Mouse (Mus musculus) neural tube, embryonic 11.5 days (tissue): Measurements from ENCODE around the gene Cx3cr1. TPM values are rescaled to one million over a fixed set of nuclear protein-coding genes. Genes with fewer than 3 reads are reported as not detected.
A peak's percentile ranks its signal among the peaks of the same experiment; 100 is the strongest.

ENCODE experiments used
- ATAC-seq: fragments of 200-750 bp; cut with Nextera tagmentation; 2 replicates; pipeline ENCODE4 v1.8.0; 2017; ENCODE audit warnings: moderate number of reproducible peaks, mild to moderate bottlenecking, moderate TSS enrichment, moderate library complexity; ENCODE audit not compliant: insufficient read depth, low FRiP score, low TSS enrichment
- DNase-seq: peaks from one replicate; pipeline ENCODE4 v3.0.0-alpha.2; 2015; ENCODE audit warnings: low spot score
- H3K27ac ChIP-seq: fragments of 300-500 bp; sonication (generic); 2 replicates; pipeline ENCODE4 v1.5.1; 2014; ENCODE audit warnings: low read depth, mild to moderate bottlenecking, low read length
- H3K27me3 ChIP-seq: fragments of 300-500 bp; sonication (generic); 2 replicates; pipeline ENCODE4 v1.6.1; 2014; ENCODE audit warnings: mild to moderate bottlenecking, low read length, mixed read lengths; ENCODE audit not compliant: control insufficient read depth, insufficient read depth
- H3K36me3 ChIP-seq: fragments of 300-500 bp; sonication (generic); 2 replicates; pipeline ENCODE4 v1.6.1; 2014; ENCODE audit warnings: mild to moderate bottlenecking, low read length, moderate library complexity, mixed read lengths; ENCODE audit not compliant: control insufficient read depth, insufficient read depth
- H3K4me1 ChIP-seq: fragments of 300-500 bp; sonication (generic); 2 replicates; pipeline ENCODE4 v1.6.1; 2014; ENCODE audit warnings: low read length, mixed read lengths; ENCODE audit not compliant: control insufficient read depth, insufficient read depth
- H3K4me2 ChIP-seq: fragments of 300-500 bp; sonication (generic); 2 replicates; pipeline ENCODE4 v1.6.1; 2014; ENCODE audit warnings: low read depth, mild to moderate bottlenecking, moderate library complexity
- H3K4me3 ChIP-seq: fragments of 300-500 bp; sonication (generic); 2 replicates; pipeline ENCODE4 v1.5.1; 2014; ENCODE audit warnings: low read depth, low read length
- H3K9ac ChIP-seq: fragments of 300-500 bp; sonication (generic); 2 replicates; pipeline ENCODE4 v1.6.1; 2014; ENCODE audit warnings: mild to moderate bottlenecking, low read length
- H3K9me3 ChIP-seq: fragments of 300-500 bp; sonication (generic); 2 replicates; pipeline ENCODE4 v1.6.1; 2016; ENCODE audit warnings: low read length; ENCODE audit not compliant: control insufficient read depth
- WGBS: fragments of 180-500 bp; shearing (Covaris S2); extraction: QIAGEN DNeasy Blood & Tissue Kit; methylation state at CpG from one replicate; pipeline ENCODE4 v1.1.7; 2014; 5-methylcytosine and 5-hydroxymethylcytosine counted together
- polyA plus RNA-seq: library from polyadenylated mRNA; unstranded; fragments of >200 nt; fragmentation: Nextera tagmentation; extraction: Ambion mirVana; gene quantifications from 2 replicates; pipeline ENCODE4 v1.2.1, GENCODE M21; 2014

The Cx3cr1 gene
- polyA plus RNA-seq, 1 experiment from 2014 or later, result 2.9 TPM

DNA sequence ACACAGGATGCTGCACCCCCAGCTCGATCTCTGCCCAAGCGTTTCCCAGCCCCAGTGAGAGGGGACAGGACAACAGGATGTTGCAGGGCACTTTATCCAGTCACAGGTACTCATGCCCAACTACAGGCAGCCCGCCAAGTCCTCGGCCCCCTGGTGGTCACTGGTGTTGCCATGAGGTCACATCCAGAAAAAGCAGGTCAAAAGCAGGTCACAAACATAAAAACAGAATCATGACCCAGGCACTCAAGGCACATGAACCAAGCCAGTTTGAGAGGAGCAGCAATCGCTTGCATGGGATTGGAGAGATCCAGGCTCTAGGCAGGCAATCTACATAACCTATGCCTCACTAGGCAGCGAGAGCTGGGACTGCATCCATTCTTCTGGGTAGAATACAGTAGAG, 99.5 kb downstream of the Cx3cr1 start:
- 46% methylated on average over 6 of the region's 6 CpGs for WGBS
- no peak for ATAC-seq

GRCm38 (mm10) chr9:119969811-119970210, 99.9 kb downstream of the Cx3cr1 start:
- ATAC-seq, result no peak
- no peak overlapping the region for H3K27ac ChIP-seq
- H3K27me3 ChIP-seq, result no peaks in the 10 kb centered on the region
- H3K4me1 ChIP-seq, result peaks cover 5% of the 10 kb centered on the region; the same call in 1 of the 2 replicates
- no peak overlapping the region for H3K9ac ChIP-seq
- 0 out of 2 replicates have a peak, but pooled peaks cover 2% of the 10 kb centered on the region for H3K36me3 ChIP-seq
- H3K4me3 ChIP-seq, result no peak overlapping the region
- no peak overlapping the region for H3K4me2 ChIP-seq
- no peak for DNase-seq
- WGBS, result 77% methylated on average over 7 of the region's 7 CpGs
- no peaks in the 10 kb centered on the region for H3K9me3 ChIP-seq

More for the DNA sequence above, 99.5 kb downstream of the Cx3cr1 start:
- H3K27me3 ChIP-seq, result no peaks in the 10 kb centered on the region
- H3K27ac ChIP-seq, result no peak overlapping the region
- no peak overlapping the region for H3K9ac ChIP-seq
- no peak overlapping the region for H3K4me2 ChIP-seq
- 0 out of 2 replicates have a peak, but pooled peaks cover 2% of the 10 kb centered on the region for H3K36me3 ChIP-seq
- H3K4me1 ChIP-seq, result peaks cover 5% of the 10 kb centered on the region; the same call in 1 of the 2 replicates
- H3K4me3 ChIP-seq, result no peak overlapping the region
- no peaks in the 10 kb centered on the region for H3K9me3 ChIP-seq
- DNase-seq, result peak; percentile 39

DNA sequence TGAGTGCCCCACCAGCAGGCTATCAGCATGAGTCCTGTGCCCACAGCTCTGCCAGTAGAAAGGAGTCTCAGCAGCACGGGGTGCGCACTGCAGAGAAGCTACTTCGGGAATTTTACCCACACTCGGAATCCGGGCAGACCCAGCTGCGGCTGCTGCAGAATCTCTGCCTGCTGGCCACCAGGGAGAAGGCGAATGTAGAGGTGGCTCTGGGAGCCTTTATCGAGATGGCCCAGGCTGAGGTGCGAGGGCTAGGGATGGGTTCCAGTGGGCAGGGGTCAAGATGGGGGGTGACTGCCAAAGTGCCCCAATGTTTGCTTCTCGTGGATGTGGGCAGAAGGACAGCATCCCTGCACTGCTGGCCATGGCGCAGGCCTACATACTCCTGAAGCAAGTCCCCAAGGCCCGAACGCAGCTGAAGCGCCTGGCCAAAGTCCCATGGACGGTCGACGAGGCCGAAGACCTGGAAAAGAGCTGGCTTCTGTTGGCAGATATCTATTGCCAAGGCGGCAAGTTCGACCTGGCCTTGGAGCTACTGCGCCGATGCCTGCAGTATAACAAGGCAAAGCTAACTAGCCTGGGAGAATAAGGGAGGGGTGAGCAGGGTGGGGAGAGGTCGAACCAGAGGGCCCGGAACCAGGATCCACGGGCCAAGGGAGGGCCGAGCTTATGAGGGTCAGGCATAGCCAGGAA, 103.3 kb downstream of the Cx3cr1 start:
- H3K36me3 ChIP-seq, result no peaks in the 10 kb centered on the region
- H3K4me1 ChIP-seq, result peaks cover 8% of the 10 kb centered on the region
- no peaks in the 10 kb centered on the region for H3K27me3 ChIP-seq
- no peaks in the 10 kb centered on the region for H3K9me3 ChIP-seq
- no peak overlapping the region for H3K27ac ChIP-seq
- ATAC-seq (no peak), DNase-seq (no peak)
- WGBS, result 86% methylated on average over 26 of the region's 26 CpGs
- no peak overlapping the region for H3K4me3 ChIP-seq
- H3K4me2 ChIP-seq, result no peak overlapping the region
- H3K9ac ChIP-seq, result no peak overlapping the region

- Histone ChIP-seq H3K4me2 (no peak overlapping the region), H3K27me3 (no peaks in the 10 kb centered on the region), H3K9ac (no peak overlapping the region), H3K36me3 (no peaks in the 10 kb centered on the region), H3K9me3 (no peaks in the 10 kb centered on the region), H3K4me3 (no peak overlapping the region), H3K4me1 (peaks cover 3% of the 10 kb centered on the region; the same call in 1 of the 2 replicates), H3K27ac (no peak overlapping the region)
- WGBS, result 84% methylated on average over 3 of the region's 3 CpGs
- DNase-seq (no peak), ATAC-seq (no peak)
Measured at GRCm38 (mm10) chr9:119965186-119965585, 104.5 kb downstream of the Cx3cr1 start.

- WGBS, result 82% methylated on average over 3 of the region's 3 CpGs
Measured at GRCm38 (mm10) chr9:119964206-119964605, 105.5 kb downstream of the Cx3cr1 start.

GRCm38 (mm10) chr9:119962987-119963667, 106.6 kb downstream of the Cx3cr1 start:
- Histone ChIP-seq H3K4me3 (no peak overlapping the region), H3K9ac (no peak overlapping the region; the same call in 1 of the 2 replicates), H3K4me2 (peak overlapping the region; percentile 9; the same call in 1 of the 2 replicates), H3K9me3 (no peaks in the 10 kb centered on the region), H3K27ac (no peak overlapping the region), H3K36me3 (no peaks in the 10 kb centered on the region), H3K27me3 (no peaks in the 10 kb centered on the region), H3K4me1 (peaks cover 3% of the 10 kb centered on the region; the same call in 1 of the 2 replicates)
- ATAC-seq, result no peak
- WGBS, result 13% methylated on average over 21 of the region's 21 CpGs
- DNase-seq, result peak; percentile 74

More at GRCm38 (mm10) chr9:119964206-119964605, 105.5 kb downstream of the Cx3cr1 start:
- H3K9me3 ChIP-seq, result no peaks in the 10 kb centered on the region
- no peaks in the 10 kb centered on the region for H3K36me3 ChIP-seq
- no peak overlapping the region for H3K9ac ChIP-seq
- peaks cover 3% of the 10 kb centered on the region; the same call in 1 of the 2 replicates for H3K4me1 ChIP-seq
- no peak overlapping the region for H3K4me2 ChIP-seq
- H3K27me3 ChIP-seq, result no peaks in the 10 kb centered on the region
- DNase-seq, result no peak
- ATAC-seq, result no peak
- no peak overlapping the region for H3K4me3 ChIP-seq
- H3K27ac ChIP-seq, result no peak overlapping the region

GRCm38 (mm10) chr9:119962216-119962615, 107.5 kb downstream of the Cx3cr1 start:
- no peak for DNase-seq
- H3K4me3 ChIP-seq, result no peak overlapping the region
- no peaks in the 10 kb centered on the region for H3K36me3 ChIP-seq
- 83% methylated on average over 4 of the region's 4 CpGs for WGBS
- no peaks in the 10 kb centered on the region for H3K9me3 ChIP-seq
- H3K9ac ChIP-seq, result no peak overlapping the region
- H3K27ac ChIP-seq, result no peak overlapping the region
- peaks cover 3% of the 10 kb centered on the region; the same call in 1 of the 2 replicates for H3K4me1 ChIP-seq
- H3K27me3 ChIP-seq, result no peaks in the 10 kb centered on the region
- no peak overlapping the region for H3K4me2 ChIP-seq
- ATAC-seq, result no peak

DNA sequence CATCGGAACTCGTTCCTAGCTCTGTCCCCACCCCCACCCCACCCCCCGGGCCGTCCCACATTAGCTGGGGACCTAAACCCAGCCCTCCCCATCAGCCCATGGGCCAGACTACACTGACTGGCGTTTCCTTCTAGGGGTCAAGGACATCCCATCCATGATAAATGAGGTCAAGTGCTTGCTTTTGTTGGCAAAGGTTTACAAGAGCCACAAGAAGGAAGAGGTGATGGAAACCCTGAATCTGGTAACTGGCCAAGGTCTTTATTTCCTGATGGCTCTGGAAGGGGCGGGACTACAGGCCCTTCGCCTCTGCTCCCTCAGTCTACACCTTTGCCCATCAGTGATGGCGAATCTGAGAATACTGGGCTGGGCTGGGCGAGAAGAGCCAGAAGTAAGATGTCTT, 110.8 kb downstream of the Cx3cr1 start:
- Histone ChIP-seq H3K36me3 (no peaks in the 10 kb centered on the region), H3K27me3 (no peaks in the 10 kb centered on the region), H3K27ac (no peak overlapping the region), H3K4me1 (peaks cover 3% of the 10 kb centered on the region; the same call in 1 of the 2 replicates), H3K4me2 (no peak overlapping the region), H3K9ac (no peak overlapping the region), H3K4me3 (no peak overlapping the region), H3K9me3 (no peaks in the 10 kb centered on the region)
- 86% methylated on average over 9 of the region's 9 CpGs for WGBS
- DNase-seq (no peak), ATAC-seq (no peak)
